Mouse (Mus musculus): Measurements from ENCODE around the gene Poln. TPM values are rescaled to one million over a fixed set of nuclear protein-coding genes. Genes with fewer than 3 reads are reported as not detected.

Gene Poln
- total RNA-seq, 2 experiments from 2014 or later: 0.67 to 0.81 TPM

DNA sequence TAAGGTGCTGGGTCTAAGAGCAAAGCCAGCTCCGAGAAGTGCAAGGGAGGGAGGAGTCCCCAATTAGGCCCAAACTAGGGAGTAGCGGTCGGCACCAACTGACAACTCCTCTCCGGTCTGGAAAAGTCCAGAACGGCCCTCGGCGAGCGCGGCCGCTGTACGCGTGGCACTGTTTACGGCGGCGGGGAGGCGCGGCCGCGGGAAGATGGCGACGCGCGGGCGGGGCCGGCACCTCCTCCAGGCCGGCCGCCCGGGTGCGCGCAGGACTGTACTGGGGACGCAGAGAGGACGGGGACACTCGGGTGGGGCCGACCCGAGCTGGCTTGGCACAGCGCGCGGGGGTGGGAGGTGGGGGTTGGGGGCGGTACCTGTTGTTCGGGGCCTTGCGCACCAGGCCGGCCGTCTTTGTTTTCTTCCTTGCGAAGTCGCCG lies 17.7 kb upstream of the Poln start:
- no peak for DNase-seq (ENCODE audit: low spot score in 2 of 2)

DNA sequence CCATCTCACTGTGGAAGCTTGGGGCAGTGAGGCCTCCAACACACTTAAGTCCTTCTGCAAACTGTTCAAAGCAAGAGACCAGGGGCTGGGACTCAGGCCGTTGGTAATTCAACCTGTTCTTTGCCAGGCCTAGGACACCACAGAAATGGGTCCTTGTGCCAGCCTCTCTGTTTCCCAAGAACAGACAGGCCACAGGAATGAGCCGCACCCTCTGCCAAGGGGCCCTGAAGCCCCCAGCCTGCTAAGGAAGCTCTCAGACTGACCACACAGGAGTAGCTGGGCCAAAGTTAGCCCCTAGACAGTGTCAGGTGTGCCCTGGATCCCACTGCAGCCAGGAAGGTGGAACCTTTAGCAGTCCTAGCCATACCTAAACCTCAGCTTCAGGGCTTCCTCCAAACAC lies 17.1 kb upstream of the Poln start:
- no peak for DNase-seq (ENCODE audit: low spot score in 2 of 2)

DNA sequence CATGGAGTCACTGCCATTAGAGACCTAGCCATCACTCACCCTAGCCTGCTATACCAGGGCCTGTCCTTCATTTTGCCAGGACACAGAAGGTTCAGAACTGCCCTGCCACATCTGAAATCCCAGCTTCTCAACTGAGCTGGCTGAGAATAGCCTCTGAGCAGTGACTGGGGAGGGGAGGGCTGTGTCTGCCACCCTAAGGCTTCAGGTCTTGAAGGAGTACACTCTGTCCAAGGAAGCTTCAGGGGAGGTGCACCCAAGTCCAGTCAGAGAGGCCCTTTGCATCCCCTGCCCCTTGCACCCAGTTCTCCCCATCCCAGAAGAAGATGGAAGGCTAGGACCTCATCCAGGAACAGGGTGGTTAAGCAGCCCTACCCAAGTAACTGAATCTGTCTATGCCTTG lies 16.5 kb upstream of the Poln start:
- no peak for DNase-seq (ENCODE audit: low spot score in 2 of 2)

DNA sequence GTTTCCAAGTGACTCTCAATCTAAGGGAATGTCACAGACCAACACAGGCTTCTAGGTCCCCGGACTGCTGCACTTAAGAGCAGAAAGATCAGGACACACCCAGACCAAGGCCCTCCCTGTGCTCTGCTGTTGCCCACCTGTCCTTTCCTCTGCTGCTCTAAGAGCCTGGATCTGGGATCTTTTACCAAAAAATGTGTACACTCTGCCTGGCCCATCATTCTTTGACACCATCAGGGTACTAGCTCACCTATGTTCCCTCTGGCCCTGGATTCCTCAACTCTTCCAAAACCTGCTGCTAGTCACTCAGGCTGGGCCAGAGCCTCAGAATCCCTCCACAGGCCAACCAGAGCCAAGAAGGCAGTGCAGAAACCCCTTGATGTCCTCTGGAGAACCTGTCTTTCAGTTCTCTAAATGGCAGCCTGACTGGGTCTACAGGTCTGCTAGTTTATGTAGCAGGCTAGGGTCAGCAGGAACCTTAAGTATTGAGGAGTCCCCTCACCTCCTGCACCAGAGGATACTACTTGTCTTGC lies 15.9 kb upstream of the Poln start:
- no peak for DNase-seq (ENCODE audit: low spot score in 2 of 2)

DNA sequence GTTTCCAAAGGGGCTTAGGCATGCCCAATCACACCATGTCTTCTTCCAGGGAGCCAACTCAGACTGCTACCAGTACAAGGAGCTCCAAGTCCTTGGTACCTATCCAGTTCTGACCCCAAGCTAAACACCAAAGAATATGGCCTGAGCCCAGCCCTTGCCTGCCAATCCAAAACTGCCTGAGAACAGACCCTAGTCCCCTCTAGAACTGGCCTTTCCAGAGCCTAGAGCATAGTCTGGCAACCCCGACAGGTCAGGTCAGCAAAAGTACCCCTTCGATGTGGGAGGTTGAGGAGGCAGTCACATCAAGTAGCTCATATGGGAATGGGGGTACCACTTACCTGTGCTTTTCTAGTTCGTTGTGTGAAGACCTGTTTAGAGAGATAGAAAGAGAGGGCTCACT lies 14.7 kb upstream of the Poln start:
- DNase-seq (ENCODE audit: low spot score in 2 of 2): no peak

DNA sequence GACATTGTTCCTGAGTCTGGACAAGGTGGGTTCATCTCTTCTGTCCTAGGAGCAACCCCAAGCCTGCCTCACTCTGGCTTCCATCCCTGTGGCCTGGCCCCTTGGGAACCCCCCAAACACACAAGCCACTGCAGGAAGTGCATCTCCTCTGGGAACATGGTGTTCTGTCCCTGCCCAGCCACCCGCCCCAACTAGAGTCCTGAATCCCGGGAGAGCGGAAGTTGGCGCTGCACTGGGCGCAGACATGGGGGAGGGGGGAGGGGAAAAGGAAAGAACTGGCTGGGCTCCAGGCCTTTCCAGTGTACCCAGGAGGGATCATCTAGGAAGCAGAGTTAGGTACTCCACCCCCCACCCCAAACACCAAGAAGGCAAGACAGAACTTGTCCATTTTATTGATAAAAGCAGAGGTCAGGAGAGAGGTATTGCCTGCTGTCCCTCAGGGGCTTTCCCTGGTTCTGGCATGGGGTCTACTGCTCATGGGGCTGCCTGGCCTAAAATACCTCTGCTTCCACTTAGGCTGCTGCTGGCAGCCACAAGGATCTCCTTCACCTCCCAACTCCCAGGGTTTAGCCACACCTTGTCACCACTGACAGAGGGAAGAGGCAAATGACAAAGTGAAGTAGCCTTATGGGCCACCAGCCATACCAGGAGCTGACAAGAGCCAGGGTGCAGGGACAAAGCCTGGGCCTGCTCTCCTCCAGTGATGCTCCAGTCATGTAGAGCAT lies 14.1 kb upstream of the Poln start:
- DNase-seq (ENCODE audit: low spot score in 2 of 2): peak in 1 of 2 experiments; percentile 7

DNA sequence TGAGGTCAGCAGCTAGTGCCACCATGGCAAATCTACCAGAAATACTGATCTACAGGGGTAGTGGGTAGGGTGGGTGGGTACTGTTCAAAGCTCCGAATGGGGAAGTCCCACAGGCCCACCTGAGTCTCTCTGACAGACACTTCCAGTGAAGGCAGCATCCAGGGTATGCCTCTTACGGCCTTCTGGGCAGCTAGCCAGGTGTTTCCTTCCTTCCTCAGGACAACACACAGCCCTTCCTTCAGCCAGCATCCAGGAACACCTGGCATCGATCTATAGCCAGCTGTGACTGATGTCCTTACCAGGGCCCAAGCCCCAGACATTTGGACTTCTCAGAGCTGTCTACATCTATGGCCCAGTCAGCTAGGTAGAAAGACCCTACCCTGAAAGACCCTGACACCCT lies 13.2 kb upstream of the Poln start:
- peak in 1 of 2 experiments; percentile 0 for DNase-seq (ENCODE audit: low spot score in 2 of 2)

DNA sequence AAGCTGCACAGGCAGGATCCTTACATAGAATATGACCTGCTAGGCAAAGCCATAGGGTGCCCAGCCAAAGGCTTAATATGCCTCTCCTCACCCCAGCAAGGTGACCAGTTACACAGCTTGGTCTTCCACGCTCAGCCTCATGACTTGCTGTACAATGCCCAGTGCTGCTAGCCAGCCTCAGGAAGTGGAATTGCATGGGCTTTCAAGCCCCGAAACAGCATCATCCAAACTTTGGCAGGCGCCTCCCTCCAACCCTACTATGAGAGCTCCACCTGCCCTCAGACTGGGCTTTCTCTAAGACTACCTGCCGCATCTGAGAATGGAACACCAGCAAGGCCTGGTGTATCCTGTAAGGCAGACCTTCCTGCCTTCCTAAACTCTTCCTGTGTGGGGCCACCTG lies 8.6 kb upstream of the Poln start:
- DNase-seq (ENCODE audit: low spot score in 2 of 2): peak in 1 of 2 experiments; percentile 3

DNA sequence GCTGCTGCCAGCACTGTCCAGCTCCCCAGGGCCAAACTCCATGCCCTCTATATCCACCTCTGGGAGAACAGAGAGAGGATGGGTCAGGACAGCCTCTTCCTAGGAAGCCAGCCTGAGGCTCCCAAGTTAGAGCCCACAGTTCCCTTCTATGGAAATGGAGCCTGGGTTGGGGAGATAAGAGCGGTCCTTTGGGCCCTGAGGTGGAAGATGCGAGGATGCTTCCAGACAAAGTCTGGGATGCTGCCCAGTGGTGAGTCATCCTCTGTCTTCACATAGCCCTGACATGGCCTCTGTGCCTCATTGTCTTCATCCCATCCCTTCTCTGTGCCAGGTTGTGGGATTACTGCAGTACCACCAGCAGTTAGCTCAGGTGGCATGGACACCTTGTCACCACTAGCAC lies 7.8 kb upstream of the Poln start:
- peak; percentile 1 for DNase-seq (ENCODE audit: low spot score in 2 of 2)

DNA sequence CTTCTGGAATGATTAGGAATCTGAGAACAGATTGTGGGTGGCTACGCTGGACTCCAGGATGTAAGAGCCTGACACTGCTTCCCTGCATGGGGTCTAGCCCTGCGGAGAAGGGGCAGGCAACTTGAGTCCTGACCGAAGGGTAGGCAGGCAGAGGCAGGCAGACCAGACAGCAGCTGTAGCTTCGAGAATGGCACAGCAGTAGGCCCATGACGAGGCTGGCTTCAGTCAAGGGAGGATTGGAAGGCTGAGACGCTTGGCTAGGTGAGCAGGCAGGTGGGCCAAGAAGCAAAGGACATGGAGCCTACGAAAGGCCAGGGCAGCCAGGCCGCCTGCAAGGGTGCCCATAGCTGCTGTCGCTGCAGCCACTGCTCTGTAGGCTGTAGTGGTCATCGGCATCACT lies 7.4 kb upstream of the Poln start:
- no peak for DNase-seq (ENCODE audit: low spot score in 2 of 2)

DNA sequence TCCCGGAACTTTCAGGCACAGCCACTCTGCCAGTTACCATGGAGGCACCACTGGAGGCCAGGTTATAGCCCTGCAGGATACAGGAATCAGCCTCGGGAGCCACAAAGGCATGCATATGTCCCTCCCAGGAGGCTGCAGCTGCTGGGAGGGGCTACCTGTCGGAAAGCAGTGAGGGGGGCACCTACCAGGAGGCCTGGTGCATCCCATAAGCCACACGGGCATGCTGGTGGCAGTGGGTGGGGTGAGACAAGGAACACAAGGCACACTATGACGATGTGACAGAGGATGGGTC lies 6.1 kb upstream of the Poln start:
- peak; percentile 0 to 1 for DNase-seq (ENCODE audit: low spot score in 2 of 2)

DNA sequence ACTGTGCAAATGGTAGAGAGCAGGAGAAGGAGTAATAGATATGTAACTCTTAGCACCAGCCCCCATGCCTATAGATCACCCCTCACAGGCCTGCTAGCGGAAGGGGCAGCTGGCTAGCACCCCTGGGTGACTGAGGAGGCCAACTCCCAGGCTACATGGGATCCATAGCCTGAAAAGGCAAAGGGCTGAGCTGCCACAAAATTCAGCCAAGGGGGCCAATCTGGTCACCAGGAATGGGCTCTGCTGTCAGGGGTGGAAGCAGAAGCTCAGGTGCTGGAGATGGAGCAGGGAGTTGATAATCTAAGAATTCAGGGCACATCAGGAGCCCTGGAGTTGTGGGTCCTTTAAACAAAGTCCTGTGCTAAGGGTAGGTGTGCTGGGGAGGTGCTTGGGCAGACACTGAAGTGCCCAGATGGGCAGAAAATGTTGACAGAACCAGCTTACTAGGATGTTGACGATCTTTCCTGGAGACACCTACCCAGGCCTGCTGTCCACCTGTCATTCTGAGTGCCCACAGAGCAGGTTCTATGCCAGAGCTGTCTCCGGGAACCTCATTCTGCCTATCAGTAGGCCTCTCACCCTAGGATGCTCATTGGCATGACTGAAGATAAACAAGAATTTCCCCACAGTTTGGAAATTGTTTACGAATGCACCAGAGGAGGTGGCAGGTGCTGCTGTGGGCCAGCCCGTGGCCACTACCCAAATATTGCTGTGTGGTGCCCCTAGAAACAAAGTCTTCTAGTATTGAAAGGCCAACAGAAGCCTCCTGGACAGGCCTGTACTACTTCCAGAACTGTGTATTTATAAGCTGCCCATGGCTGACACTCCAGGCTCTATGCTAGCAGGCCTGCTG lies 5.5 kb upstream of the Poln start:
- peak; percentile 1 to 3 for DNase-seq (ENCODE audit: low spot score in 2 of 2)

DNA sequence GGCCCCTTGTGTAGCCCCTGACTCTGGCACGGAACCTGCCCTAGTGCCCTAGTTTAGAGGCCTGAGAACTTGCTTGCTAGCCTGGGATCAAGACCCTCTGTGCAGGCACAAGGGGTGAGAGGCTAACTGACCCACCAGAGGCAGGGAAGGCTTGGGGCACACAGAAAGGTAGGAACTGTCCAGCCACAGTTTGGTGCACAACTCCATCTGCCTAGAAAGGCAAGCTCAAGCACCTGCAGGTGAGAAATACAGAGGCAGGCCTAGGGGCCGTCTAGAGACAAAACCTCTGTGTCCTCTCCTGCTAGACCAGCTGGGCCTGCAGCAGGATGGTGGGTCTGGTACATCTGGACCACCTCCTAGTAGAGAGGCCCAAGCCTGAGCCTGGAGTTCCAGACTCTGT lies 4.8 kb upstream of the Poln start:
- peak in 1 of 2 experiments; percentile 3 for DNase-seq (ENCODE audit: low spot score in 2 of 2)

DNA sequence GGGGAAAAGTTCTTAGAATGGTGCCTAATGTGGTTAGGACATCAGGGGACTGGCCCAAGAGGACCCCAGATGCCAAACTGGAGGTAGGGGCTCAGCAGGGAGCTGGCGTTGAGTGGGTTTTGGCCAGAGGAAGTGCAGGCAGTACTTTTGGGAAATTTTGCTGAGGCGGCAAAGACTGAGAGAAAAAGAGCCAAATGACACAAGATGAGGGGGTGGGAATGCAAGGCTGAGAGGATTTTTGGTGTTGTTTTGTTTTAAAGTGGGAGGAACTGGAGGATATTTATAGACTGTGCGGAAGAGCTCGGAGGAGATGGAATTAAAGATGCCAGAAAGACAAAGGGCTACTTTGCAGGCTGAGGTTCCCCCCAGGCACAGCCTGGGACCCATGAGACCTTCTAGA lies 1.5 kb upstream of the Poln start:
- peak in 1 of 2 experiments; percentile 34 for DNase-seq (ENCODE audit: low spot score in 2 of 2)

DNA sequence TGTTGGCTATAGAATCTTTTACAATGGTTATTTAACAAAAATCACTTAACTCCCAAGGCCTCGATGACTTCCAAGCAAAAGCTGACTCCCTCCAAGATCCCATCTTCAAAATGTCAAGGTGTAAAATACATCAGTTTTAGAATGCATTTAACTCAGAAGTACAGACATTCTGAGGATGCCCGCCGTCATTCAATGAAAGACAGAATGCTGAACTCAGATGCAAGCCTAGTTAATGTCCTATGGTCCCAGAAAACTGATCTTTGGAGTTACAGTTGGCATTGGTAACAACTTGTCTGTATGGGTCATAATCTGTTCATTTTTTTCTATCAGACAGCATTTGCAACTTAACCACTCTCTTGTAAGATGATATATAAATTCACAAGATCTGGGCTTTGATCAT lies 706 bp upstream of the Poln start:
- no peak for DNase-seq (ENCODE audit: low spot score in 2 of 2)

DNA sequence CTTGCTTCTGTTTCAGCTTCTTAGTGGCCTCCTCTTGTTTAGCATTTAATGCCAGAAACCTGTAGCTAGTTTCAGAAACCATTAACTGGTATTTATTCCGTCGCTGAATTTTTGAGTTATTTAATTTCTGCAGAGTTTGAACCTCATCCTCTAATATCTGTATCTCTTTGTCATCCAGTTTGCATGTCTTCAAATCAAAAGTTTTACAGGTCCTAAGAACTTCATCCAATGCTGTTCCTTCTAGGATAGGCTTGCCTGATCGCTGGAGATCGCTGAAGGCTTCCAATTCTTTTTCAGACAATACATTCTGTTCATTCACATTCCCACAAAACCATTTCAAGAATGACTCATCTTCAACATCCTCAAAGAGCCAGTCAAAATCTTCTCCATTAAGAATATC lies 1.4 kb downstream of the Poln start:
- no peak for DNase-seq (ENCODE audit: low spot score in 2 of 2)

DNA sequence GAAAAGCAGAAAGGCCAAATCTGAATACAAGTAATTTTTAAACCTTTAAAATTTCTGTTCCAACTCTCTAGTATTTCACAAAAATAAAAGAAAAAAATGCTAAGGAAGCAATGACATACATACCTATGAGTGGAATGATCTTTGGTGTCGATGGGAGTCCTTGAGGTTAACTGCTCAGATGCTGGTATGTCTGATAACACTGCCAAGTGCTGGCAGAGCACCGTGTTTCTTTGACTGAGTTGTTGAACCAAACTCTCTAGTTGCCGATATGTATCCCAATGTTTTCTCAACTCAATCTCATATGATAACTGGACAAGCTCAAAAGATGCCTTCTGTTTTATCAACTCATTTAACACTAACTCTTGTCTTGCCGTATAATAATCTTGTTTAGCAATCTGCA lies 3.5 kb downstream of the Poln start:
- DNase-seq (ENCODE audit: low spot score in 2 of 2): no peak

DNA sequence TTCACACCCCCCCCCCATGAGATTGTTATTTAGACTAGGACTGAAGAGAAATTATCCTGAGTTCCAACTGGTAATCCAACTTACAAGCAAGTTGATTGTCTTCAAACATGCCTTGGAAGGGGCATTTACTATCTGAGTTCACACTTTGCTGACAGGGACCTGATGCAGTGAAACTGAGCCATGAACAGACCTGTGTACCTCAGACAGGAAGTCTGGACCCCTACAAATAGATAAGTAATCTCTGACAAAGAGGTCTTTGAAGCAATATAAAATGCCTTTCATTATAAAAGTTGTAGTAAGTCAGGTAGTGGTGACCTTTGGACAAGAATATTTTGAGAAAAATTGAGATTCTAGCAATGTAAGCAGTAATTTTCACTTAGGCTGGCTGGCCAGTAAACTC lies 20.8 kb downstream of the Poln start:
- no peak for DNase-seq (ENCODE audit: low spot score in 2 of 2)

DNA sequence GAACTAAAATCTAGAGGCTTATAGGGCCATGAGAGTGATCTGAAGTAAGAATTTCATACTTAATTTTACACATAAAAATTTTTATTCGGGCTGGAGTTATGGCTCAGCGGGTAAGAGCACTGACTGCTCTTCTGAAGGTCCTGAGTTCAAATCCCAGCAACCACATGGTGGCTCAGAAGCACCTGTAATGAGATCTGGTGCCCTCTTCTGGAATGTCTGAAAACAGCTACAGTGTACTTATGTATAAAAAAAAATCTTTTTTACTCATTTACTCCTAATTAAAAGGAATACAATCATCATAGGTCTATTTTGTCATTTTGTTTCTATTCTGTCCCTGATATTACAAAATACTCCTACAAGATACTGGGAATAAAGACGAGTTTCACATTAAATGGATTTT lies 21.7 kb downstream of the Poln start:
- DNase-seq (ENCODE audit: low spot score in 2 of 2): no peak

DNA sequence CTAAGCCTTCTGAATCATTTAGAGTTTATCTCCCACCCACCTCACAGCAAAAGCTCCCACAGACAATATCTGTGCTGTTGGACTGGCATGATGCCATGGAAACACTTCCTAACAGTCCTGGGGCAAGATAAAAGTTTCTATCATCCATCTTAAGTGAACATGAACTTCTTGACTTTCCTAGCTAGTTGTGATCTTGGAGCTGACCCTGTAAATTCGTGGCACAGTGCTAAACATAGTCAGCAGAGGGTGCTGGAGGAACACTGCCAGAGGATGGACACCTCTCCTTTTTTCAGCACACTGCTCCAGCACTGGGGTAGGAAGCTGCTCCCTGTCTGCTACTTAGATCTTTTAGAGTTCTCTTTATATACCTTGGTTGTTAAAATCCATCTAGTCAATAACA lies 29.5 kb downstream of the Poln start:
- DNase-seq (ENCODE audit: low spot score in 2 of 2): peak; percentile 15 to 28

DNA sequence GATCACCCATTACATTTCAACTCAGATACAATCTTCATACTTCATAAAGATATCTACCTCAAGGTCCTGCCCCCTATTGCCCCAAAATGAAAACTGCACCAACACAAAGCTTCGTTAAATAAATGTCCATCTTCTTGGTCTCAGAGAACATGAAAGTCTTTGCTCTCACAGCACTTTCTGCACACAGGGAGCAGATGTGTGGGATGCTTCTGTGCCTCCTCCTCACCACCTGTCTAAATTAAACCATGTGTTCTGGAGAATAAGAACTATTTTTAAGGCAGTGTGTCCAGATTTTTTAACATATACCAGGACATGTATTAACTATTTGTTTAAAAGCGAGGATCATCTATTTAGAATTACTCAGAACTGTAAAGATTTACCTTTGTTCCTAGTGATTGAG lies 36.5 kb downstream of the Poln start:
- DNase-seq (ENCODE audit: low spot score in 2 of 2): peak in 1 of 2 experiments; percentile 14

DNA sequence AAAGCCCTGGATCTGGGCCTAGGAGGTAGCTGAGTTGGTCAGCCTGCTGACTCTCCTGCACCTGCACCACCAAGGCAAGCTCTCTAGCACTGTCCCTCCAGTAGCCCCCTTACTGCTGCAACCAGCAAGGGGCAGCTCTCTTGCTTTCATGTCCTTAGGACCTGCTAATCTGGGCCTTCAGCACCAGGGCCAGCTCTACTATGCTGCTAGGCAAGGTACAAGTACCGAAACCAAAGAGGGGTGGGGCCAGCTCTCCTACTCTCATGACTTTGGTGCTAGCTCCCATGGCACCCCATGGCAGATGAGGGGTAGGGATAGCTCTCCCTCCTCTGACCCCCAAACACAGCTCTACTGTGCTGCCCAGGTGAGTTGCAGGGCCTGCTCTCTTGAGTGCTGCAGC lies 45.1 kb downstream of the Poln start:
- DNase-seq (ENCODE audit: low spot score in 2 of 2): no peak
